Mouse (Mus musculus): Measurements from ENCODE around the gene Camta1.

Camta1 gene

DNA sequence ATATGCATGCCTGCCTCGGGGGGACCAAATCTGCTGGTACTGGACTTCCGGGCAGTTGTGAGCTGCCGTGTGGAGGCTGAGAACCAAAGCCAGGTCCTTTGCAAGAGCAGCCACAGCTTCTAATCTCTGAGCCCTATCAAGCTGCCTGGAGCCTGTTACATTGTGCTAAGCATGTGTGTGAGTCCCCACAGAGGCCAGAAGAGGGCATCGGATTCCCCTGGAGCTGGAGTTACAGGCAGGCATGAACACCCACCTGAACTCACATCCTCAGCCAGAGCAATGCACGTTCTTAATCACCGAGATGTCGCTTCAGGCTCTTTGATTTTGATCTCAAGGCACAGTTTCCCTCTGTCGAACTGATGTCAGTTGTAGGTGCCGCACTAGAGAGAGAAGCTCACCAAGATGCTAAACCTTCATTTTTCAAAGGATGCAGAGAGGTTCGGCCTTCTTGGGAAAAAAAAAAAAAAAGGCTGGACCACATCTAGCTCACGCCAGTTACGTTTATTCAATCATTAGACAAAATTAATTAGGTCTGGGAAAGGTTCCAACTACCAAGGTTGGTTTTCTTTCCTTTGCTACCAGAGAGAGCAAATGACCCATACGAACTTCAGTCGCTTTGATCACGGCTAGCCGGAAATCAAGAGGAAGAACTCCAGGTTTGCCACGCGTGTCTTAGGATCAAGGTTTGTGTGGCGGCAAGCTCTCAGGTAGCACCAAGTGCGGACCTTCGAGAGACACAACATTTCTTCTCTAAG lies 883.3 kb downstream of the Camta1 start:
- DNase-seq (ENCODE audit: low spot score), result no peak

DNA sequence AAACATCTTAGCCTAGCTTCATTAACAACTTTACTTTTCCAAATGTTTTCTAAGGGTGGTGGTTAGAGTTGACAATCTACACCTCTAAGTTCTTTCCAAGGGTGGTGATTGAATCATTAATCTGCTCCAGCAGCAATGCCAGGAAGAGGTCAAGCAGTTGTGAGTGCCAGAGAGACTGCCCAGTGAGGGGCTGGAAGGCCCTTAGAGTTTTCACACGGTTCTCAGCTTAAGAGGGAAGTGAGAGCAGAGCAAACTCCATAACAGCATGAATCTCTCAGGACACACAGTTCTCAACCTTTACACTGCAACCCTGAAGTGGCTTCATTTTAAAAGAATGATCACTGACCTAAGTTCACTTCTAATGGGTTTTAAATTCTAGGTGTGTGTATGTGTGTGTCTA lies 886.5 kb downstream of the Camta1 start:
- peak; percentile 68 for DNase-seq (ENCODE audit: low spot score)

DNA sequence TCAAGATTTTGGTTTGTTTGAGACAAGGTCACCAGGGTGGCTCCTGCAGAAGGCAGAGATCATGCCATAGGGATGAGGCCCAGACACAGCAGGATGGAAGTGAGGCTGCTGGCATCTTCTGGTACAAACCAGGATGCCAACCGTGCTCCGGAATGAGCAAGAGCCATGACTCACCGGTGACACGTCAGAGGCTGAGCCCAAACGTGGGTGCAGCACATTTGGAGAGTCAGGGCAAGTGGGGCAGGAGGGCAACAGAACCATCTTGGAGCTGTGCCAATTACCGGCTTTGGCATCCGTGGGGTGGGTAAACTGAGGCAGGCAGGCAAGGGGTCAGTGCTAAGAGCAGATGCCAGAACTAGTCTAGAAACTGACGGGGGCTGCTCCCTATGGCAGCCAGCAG lies 888.4 kb downstream of the Camta1 start:
- DNase-seq (ENCODE audit: low spot score), result no peak

DNA sequence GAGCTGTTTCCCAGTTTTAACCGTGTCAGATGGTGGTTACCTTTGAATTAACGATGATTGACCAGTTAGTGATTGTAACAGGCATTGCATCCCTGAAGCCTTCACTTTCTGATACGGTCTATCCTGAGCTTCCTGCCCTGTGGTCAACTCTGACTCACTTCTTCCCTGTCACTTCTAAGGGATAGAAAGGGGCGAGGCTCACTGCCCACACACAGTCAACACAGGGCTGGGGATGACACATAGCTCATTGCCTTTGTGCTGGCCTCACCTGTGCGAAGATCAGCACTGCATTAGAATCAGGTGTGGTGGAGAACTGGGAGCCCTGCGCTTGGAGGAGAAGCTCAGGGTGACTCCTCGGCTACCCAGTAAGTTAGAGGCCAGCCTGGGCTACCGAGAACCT lies 892.7 kb downstream of the Camta1 start:
- DNase-seq (ENCODE audit: low spot score), result no peak

DNA sequence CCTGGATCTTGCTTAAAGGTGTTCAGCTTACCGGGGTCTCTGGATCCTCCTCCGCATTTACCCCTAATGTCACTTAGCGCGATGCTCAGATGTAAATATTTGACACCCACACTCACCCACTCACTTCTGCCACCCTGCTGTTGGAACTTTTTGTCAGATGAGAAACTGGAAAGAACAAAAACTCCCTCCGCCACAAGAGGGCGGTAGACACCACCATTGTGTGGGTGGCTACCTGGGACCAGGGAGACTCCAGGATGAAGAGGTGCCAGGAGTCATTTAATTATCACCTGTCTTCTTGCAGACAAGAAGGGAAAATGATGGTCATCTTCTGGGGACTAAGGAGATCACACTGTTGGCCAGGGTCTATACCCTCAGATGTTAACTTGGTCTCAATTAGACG lies 895.1 kb downstream of the Camta1 start:
- DNase-seq (ENCODE audit: low spot score), result peak; percentile 50

DNA sequence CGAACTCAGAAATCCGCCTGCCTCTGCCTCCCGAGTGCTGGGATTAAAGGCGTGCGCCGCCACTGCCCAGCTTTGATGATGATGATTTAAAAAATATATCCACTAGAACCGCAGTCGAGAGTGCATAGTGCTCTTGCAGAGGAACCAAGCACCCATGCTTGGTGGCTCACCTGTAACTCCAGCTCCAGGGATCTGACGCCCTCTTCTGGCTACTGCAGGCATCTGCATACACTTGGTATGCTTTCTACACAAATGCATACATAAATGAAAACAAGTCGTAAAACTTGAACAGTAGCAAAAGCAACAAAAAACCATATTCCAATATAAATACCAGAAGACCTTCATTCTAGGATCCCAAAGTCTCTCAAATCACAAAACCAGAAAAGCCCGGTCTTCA lies 896.1 kb downstream of the Camta1 start:
- no peak for DNase-seq (ENCODE audit: low spot score)

DNA sequence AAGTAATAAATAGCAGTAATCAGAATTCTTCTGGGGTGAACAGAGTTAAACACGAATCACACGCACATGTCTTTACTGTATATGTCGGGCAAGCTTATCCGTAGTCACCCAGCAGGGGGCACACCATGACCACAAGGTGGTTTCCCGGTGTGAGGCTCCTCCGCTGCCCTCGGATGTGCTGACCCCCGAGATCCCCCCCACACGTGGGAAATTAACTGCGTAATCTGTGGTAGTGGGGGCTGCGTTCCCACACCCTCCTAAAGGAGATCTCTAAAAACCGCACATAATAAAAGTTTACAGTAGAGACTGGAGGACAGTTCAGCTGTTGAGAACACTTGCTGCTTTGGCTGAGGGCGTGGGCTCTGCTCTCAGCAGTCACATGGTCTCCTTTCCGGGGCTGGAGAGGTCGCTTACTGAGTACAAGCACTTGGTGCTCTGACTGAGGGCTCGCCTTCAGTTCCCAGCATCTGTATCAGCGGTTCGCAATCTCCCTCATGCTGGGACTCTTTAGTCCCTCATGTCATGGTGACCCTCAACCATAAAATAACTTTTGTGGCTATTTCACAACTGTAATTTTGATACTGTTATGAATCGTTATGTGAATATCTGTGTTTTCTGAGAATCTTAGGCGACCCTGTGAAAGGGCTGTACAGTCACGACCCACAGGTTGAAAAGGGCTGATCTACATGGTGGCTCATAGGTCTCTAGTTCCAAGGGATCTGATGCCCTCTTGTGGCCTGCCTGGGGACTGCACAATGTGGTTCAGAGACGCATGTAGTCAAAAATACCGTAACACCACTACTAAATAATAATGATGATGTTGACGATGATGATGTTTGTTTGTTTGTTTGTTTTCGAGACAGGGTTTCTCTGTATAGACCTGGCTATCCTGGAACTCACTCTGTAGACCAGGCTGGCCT lies 896.8 kb downstream of the Camta1 start:
- peak; percentile 87 for DNase-seq (ENCODE audit: low spot score)

DNA sequence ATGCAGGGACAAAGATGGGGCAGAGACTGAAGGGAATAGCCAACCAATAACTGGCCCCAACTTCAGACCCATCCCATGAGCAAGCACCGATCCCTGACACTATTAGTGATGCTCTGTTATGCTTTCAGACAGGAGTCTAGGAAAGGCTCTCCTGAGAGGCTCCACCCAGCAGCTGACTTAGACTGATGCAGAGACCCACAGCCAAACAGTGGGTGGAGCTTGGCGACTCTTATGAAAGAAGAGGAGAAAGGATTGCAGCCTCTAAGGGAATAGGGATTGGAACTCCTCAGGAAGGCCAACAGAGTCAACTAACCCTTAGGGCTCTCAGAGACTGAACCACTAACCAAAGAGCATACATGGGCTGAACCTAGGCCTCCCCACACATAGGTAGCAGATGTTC lies 898.0 kb downstream of the Camta1 start:
- no peak for DNase-seq (ENCODE audit: low spot score)

DNA sequence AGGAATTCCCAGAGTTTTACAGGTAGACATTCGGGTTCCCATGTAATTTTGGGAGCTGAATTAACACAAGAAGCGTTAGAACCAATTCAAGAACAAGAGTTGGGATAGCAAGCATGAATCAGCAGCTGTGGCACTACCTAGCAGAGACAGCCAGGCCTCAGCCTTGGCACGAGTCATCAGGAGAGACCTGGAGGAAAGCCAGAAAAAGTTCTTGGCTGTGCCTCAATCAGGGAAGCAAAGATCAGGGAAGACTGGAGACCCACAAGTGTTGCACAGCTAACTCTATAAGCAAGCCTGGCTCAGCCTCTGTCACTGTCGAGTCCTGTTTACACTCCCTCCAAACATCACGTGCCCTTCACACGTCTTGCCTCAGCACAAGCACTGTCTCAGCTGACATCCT lies 899.4 kb downstream of the Camta1 start:
- DNase-seq (ENCODE audit: low spot score), result peak; percentile 41

DNA sequence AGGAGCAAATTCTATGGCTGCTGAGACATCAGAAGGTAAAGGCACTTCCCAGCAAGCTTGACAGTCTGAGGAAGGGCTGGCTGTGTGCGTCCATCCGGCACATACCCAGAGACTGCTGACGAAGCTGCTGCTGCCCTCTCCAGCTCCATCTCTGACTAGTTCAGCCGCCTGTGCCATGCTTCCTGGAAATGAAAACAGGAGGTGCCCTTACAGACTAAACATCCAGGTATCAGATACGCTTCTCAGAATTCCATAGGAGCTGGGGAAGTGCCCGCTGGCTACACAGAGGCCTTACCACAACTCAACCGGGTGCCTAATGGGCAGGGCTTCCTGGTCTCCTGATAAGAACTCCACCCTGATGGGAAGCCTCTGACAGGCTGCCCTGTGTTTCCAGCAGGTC lies 903.1 kb downstream of the Camta1 start:
- no peak for DNase-seq (ENCODE audit: low spot score)

DNA sequence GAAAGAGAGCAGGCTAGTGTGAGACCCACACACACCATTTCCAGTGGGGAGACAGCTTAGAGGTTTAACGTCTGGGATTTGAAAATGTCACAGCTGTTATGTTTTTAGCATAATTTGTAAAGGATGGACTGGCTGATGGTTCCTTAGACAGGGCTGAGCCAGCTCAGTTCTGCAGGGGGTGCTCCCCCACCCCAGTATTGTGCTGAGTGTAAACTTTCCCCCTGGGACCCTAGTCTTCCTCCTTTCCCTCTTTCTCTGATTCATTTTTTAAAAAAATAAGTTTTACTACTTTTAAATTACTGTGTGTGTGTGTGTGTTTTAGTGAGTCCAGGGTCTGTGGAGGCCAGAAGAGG lies 904.6 kb downstream of the Camta1 start:
- no peak for DNase-seq (ENCODE audit: low spot score)

DNA sequence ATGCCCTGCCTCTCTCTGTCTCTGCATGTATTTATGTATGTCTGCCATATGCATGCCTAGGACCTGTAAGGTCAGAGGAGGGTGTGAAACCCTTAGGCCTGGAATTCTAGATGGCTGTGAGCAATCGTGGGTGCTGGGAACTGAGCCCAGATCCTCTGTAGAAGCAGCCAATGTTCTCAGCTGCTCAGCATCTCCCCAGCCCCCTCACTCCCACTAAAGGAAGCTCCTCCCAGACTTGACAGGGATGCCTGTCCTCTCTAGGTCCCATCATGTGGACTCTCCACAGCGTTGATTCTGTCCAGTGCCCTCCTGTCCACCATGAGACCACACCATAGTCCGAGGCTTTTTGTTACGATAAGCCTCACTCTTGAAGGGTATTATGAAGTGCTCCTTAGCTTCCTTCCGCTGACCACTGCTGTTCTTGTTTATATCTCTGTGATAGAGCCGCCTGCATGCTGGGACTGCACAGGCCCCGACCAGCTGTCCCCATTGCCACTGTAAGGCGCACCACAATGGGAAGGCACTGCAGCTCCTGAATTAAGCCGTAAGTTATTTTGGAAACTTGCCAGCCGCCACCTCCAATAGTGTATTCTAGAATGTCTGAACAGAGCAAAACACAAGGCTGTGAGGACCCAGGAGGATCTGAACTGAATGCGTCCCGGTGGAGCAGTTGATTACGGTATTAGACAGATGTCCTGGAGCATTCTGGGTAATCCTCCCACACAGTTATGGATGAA lies 905.1 kb downstream of the Camta1 start:
- no peak for DNase-seq (ENCODE audit: low spot score)

DNA sequence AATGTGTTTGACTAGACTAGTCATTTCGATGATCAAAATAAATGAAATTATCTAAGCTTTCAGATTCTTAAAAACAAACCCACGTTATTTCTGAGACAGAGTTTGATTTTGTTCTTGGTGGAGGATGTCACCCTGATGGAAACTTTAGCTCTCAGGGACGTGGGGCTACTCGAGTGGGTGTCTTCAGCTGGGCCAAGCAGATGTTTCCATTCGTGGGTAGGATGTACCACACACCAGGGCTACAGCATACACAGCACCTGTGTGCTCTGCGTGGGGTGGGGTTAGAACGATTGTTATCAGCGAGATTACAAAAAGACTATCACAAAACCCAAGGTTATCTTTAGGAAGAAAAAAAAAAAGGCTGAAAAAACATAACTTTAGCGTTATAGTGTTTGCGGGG lies 910.7 kb downstream of the Camta1 start:
- no peak for DNase-seq (ENCODE audit: low spot score)

DNA sequence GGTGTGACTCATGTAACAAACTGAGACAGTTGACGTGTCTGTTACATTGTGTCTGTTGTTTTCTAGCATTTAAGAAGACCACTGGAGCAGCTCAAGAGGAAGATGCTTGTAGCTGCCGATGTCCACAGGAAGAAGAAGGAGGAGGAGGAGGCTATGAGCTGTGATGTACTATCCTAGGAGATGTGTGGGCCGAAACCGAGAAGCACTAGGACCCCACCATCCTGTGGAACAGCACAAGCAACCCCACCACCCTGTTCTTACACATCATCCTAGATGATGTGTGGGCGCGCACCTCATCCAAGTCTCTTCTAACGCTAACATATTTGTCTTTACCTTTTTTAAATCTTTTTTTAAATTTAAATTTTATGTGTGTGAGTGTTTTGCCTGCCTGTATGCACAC lies 917.0 kb downstream of the Camta1 start:
- DNase-seq (ENCODE audit: low spot score), result no peak

DNA sequence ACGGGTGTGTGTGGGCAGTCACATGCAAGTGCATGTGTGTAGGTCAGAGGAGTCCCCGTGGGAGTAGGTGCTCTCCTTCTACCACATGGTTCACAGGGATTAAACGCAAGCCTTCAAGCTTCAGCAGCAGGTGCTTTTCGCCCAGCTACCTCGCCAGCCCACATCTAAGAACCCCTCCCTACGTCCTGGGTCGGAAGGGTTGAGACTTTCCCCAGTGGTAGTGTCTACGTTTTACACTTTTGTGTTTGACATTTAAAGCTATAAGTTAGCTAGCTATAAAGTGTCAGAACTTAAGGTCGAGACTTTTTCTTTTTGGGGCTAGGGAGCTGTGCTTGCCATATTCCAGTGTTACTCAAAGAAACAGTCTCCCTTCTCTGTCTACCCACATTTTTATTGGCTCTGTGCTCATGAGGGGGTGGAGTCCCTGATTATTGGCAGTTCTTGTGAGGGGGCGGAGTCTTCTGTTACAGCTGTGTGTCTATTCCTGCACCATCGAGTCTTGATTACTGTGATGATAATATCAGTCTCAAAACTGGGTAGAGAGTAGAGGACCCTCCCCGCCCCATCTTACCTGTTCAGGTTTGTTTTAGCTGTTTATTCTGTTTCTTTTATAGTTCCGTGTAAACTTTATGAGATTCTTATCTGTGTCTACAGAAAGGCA lies 921.6 kb downstream of the Camta1 start:
- no peak for DNase-seq (ENCODE audit: low spot score)

DNA sequence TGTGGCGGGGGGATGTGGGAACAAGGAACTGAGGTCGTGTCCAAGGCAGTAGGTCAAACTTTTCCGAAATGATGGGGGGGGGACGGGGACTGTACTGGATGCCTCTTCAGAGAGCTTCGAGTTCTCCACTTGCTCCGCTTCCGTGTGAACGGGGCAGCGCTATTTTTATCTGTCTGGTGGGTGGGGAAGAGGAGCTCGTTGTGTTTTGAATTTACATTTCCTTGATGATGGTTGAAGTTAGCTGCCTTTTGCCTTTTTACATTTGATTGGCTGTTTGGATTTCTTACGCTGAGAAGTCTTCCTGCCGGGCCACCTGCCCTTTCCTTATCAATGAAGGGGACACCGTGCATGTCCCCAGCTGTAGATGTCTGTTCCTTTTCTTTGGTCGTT lies 923.6 kb downstream of the Camta1 start:
- DNase-seq (ENCODE audit: low spot score), result no peak

DNA sequence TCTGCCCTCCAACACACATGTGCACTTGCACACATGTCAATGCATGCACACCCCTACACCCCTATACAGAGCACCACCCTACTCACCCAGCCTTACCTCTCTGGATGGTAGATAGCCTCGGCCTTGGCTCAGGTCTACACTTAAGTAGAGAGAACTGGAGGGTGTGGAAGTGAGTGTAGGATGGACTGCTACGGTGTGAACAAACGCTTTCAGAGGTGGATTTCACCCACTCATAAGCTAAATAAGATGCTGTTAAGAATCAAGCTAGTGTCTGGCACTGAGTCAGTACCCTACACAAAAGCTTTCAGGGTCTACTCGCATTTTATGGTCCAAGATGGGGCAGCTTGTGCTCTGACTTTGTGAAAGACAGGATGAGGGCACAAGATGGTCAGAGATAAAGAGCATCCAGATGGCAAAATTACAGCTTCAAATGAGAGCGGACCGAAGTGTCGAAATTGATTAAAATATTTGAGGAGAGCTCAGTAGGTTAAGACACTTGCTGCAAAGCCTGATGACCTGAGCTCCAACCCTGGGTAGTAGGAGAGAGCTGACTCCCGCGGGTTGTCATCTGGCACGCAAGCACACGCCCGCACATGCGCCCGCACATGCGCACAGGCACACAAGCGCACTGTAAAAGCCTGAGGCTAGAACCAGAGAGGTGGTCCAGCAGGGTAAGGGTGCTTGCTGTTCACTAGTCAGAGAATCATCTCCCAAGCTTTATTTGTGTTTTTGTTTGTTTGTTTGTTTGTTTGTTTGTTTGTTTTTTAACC lies 924.2 kb downstream of the Camta1 start:
- no peak for DNase-seq (ENCODE audit: low spot score)

DNA sequence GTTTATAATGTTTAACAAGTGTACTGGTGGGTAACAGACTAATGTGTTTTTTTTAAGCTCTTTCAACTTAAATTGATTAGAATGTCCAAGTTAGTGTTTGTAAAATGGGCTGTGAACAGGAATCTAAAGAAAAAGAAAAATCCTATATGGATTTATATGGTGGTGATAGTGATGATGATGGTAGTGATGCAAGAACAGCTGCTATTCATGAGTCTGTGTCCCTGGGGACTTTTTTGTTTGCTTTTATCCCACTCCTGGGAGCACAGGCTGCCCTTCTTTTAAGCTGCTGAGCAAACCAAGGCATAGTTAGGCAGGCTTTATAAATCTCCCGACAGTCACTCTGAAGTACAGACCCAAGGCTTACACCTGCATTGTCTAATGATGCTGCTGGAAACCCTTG lies 928.2 kb downstream of the Camta1 start:
- no peak for DNase-seq (ENCODE audit: low spot score)

DNA sequence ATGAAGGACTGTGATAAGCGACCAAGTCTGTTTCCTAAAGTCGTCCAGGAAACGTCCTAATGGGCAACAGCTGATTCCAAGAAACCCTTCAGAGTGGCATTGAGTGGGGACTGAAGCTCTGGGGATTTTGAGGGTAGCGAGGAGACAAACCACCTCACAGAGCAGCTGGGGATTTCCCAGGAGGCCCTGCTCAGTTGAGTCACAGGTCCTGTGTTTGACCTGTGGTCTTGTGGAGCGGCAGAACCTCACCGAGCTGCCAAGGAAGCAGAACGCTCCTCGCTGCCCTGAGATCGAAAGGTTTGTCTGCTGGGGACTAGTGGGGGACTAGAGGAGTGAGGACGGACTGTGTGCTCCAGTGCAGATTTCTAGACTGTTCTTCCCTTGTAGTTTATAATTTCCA lies 933.9 kb downstream of the Camta1 start:
- no peak for DNase-seq (ENCODE audit: low spot score)

DNA sequence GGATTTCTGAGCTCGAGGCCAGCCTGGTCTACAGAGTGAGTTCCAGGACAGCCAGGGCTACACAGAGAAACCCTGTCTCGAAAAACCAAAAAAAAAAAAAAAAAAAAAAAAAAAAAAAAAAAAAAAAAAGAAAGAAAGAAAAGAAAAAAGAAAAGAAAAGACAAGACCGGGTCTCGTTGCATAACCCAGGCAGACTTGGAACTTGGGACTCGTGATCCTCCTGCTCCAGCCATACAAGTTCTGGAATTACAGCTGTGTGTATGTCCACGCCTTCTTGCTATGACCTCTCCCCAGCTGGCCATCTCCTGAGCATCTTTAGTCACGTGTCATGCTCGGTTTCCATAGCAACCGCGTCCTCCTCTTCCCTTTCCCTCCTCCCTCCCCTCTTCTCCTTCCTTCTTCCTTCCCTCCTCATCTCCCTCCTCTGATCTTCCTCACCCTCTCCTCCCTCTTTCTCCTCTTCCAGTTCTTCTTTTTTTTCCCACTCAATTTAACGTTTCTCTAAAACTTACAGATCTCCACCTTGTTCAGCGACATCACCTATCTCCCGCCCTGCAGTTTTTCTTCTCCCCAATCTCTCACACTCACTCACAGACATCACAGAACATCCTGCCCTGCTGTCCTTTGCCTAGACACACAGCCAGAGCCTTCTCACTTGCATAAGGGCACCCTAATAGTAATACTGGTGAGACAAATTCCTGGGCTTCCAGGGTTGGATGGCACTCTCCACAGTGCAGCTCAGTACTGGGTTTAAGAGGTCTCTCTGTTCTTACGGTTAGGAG lies 934.6 kb downstream of the Camta1 start:
- DNase-seq (ENCODE audit: low spot score), result no peak

DNA sequence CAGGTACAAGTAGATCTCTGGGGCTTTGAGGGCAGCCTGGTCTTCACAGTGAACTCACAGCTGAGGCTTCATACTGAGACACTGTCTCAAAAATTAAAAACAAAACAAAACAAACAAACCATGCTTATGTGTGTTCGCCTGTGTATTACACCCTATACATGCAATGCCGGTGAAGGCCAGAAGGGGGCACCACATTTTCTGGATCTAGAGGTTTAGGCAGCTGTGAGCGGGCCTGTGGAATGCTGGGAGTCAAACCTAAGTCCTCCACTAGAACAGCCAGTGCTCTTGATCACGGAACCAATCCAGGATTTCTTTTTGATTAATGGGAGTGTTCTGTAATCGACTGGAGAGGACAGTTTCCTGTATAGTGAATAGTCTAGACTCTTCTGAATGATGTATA lies 935.8 kb downstream of the Camta1 start:
- DNase-seq (ENCODE audit: low spot score), result no peak

Data from lung, postnatal 25 days (tissue).